Mouse (Mus musculus) hindbrain, postnatal 0 days (tissue): ENCODE results near the gene Slc12a7. TPM values are rescaled to one million over a fixed set of nuclear protein-coding genes. Genes with fewer than 3 reads are reported as not detected.
"Not testable (repeated sequence)": the region's sequence is repeated elsewhere in the genome, so short reads cannot be mapped to it uniquely, and the experiment has no call there.

Experiments used
- ATAC-seq: fragments of 200-750 bp; cut with Nextera tagmentation; 2 replicates; pipeline ENCODE4 v1.8.0; 2017; ENCODE audit warnings: mild to moderate bottlenecking, moderate TSS enrichment, moderate library complexity
- DNase-seq: peaks from one replicate; pipeline ENCODE4 v3.0.0-alpha.2; 2015; ENCODE audit warnings: low spot score
- H3K27ac ChIP-seq: fragments of 300-500 bp; sonication (generic); 2 replicates; pipeline ENCODE4 v1.5.1; 2014; ENCODE audit warnings: mild to moderate bottlenecking
- H3K27me3 ChIP-seq: fragments of 300-500 bp; sonication (generic); 2 replicates; pipeline ENCODE4 v1.6.1; 2014; ENCODE audit warnings: low read length, mixed read lengths; ENCODE audit not compliant: insufficient read depth
- H3K36me3 ChIP-seq: fragments of 300-500 bp; sonication (generic); 2 replicates; pipeline ENCODE4 v1.6.1; 2014; ENCODE audit warnings: low read length, mixed read lengths; ENCODE audit not compliant: insufficient read depth
- H3K4me1 ChIP-seq: fragments of 300-500 bp; sonication (generic); 2 replicates; pipeline ENCODE4 v1.6.1; 2014; ENCODE audit warnings: antibody characterized with exemption, low read length, mixed read lengths; ENCODE audit not compliant: insufficient read depth
- H3K4me2 ChIP-seq: fragments of 300-500 bp; sonication (generic); 2 replicates; pipeline ENCODE4 v1.6.1; 2014; ENCODE audit warnings: low read depth, mild to moderate bottlenecking, low read length, moderate library complexity, mixed read lengths
- H3K4me3 ChIP-seq: fragments of 300-500 bp; sonication (generic); 2 replicates; pipeline ENCODE4 v1.5.1; 2014; ENCODE audit warnings: low read length
- H3K9ac ChIP-seq: fragments of 300-500 bp; sonication (generic); replicated peaks from 2 replicates; pipeline ENCODE4 v1.6.1; 2014; ENCODE audit warnings: mild to moderate bottlenecking, low read length, moderate library complexity, mixed read lengths
- H3K9me3 ChIP-seq: fragments of 300-500 bp; sonication (generic); 2 replicates; pipeline ENCODE4 v1.6.1; 2016; ENCODE audit warnings: low read length, mixed read lengths
- CTCF ChIP-seq: IDR thresholded peaks from 2 replicates; pipeline ENCODE4 v1.5.1; 2016; ENCODE audit warnings: antibody characterized with exemption, control low read depth, low read depth
- WGBS: fragments of 180-500 bp; shearing (Covaris S2); extraction: QIAGEN DNeasy Blood & Tissue Kit; methylation state at CpG from one replicate; pipeline ENCODE4 v1.1.7; 2014; 5-methylcytosine and 5-hydroxymethylcytosine counted together
- polyA plus RNA-seq: library from polyadenylated mRNA; unstranded; fragments of >200 nt; fragmentation: Nextera tagmentation; extraction: Ambion mirVana; gene quantifications from 2 replicates; pipeline ENCODE4 v1.2.1, GENCODE M21; 2015
- total RNA-seq: library from RNA; depleted of rRNA; stranded (reverse); fragments of >200 nt; gene quantifications from 2 replicates; pipeline ENCODE4 v1.2.3, GENCODE M21; 2014

Slc12a7 gene
- total and polyA plus RNA-seq, 2 experiments from 2014 or later = 4.3 to 11.0 TPM

DNA sequence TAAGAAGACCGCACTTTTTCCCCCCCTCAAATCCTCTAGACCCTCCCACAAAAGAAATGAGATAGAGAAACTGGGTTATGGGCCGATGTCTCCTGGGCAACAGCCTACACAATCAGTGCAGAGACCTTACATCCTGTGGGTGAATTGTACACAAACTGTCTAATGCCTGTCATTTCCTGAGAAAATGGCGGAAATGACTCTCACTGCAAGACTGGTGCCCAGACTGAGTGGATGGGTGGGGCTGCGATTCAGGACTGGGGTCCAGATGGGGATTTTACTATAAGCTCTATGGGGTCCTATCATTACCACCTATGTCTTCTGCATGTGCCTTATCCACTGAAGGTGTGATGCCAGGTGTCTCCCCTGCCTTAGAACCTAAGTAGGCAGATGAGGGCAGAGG is 30.1 kb upstream of the Slc12a7 start:
- Histone ChIP-seq H3K4me1 (no peaks in the 10 kb centered on the region), H3K9ac (no peak overlapping the region), H3K4me3 (no peak overlapping the region), H3K4me2 (no peak overlapping the region), H3K36me3 (no peaks in the 10 kb centered on the region), H3K27ac (no peak overlapping the region), H3K27me3 (no peaks in the 10 kb centered on the region), H3K9me3 (no peaks in the 10 kb centered on the region)
- TF ChIP-seq CTCF = no peak
- 91% methylated on average over 4 of the region's 4 CpGs for WGBS
- ATAC-seq = no peak
- no peak for DNase-seq

DNA sequence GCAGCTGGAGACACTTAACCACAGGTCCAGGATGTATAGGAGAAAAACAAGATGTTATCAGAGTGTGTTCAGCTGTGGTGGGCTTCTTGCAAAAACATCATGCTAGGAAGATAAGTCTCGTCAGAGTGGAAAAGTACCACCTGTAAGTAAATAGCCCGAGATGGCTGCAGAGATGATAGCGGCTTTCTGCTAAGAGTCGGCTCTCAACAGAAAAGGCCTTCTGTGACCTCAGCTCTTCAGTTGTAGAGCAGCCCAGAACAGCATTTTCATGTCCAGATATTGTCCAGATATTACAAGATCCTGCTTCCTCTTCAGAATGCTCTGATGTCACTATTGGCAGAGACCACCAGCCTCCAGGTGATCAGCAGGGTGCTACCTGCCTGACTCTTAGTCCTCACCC is 29.4 kb upstream of the Slc12a7 start:
- not testable (repeated sequence) for H3K27me3 ChIP-seq, H3K4me2 ChIP-seq, DNase-seq, H3K4me1 ChIP-seq, H3K9me3 ChIP-seq, H3K9ac ChIP-seq, H3K36me3 ChIP-seq, H3K4me3 ChIP-seq, ATAC-seq, H3K27ac ChIP-seq
- 86% methylated on average over 4 of the region's 4 CpGs for WGBS

DNA sequence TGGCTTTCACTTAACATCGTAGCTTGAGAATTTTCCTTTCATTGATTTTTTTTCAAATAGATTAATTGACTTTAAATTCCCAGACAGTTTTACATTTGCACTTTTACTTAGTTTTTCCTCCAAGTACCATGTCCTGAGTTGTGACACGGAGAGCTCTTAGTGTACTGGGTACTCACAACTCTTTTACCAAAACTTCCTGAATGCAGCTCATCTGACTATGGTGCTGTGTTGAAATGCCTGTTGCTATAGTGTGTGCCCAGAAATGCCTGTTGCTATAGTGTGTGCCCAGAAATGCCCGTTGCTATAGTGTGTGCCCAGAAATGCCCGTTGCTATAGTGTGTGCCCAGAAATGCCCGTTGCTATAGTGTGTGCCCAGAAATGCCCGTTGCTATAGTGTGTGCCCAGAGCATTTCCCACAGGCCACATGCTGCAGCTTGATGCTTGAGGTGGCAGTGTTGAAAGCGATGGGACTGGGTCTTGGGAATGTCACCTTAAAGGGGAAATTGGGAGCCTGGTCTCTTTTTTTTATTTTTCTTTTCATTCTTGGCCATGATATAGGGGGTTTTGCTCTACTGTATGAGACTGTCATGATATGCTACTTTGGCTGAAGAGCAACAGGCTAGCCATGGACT is 28.1 kb upstream of the Slc12a7 start, which contains the start of gene Slc6a19:
Slc6a19 (minus strand) TSS at position 172 of the 632 bp plus-strand sequence.
- Histone ChIP-seq H3K4me1 (no peaks in the 10 kb centered on the region), H3K9ac (no peak within 1 kb of the TSS), H3K4me3 (no peak within 1 kb of the TSS), H3K36me3 (no peaks in the 10 kb centered on the region), H3K27ac (no peak within 1 kb of the TSS), H3K27me3 (no peaks in the 10 kb centered on the region), H3K9me3 (no peaks in the 10 kb centered on the region), H3K4me2 (no peak within 1 kb of the TSS)
- no peak for TF ChIP-seq CTCF
- ATAC-seq (no peak; the same call in 1 of the 2 replicates), DNase-seq (peak; percentile 20)
- WGBS = 39% methylated on average over 7 of the region's 7 CpGs

DNA sequence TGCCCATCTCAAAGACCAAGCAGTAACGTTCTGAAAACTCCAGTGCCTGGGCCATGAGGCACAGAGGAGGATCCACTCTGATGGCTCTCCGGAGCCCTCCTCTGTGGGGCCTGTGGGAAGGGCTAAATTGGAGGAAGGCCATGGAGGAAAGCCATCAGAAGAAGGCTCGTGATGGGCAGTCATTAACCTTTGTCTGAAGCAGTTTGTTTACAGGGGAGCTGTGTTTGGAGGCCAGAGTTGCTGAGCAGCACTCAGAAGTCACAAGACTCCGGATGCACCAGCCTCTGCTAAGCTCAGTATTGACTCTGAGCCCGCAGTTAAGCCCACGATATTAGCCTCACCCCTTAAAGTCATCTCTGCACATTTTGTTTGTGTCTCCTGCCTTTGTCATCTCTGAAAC is 23.4 kb upstream of the Slc12a7 start:
- no peak for TF ChIP-seq CTCF
- Histone ChIP-seq H3K27ac (no peak overlapping the region), H3K9ac (no peak overlapping the region), H3K4me1 (no peaks in the 10 kb centered on the region), H3K27me3 (no peaks in the 10 kb centered on the region), H3K4me3 (no peak overlapping the region), H3K4me2 (no peak overlapping the region), H3K36me3 (no peaks in the 10 kb centered on the region), H3K9me3 (no peaks in the 10 kb centered on the region)
- DNase-seq (no peak), ATAC-seq (peak; percentile 39; the same call in 1 of the 2 replicates)
- WGBS = 58% methylated on average over 6 of the region's 6 CpGs

DNA sequence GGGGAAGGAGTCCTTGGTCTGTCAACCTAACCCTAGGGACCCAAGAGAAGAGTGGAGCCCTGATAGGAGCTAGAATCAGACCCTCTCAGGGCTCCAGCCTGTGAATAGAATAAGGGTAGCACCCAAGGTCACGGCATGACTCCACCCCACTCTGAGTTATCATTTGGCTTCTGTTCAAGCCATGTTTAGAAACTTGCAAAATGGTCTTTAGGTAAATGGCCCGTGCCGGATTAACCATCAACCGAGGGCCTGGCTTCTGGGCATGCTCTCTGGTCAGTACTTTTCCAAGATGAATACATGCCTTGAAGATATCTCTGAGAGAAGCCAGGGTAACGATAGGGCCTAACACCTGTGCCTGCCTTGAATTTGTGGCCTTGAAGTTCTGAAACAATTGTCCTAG is 21.7 kb upstream of the Slc12a7 start:
- Histone ChIP-seq H3K9me3 (no peaks in the 10 kb centered on the region), H3K27ac (no peak overlapping the region), H3K4me1 (no peaks in the 10 kb centered on the region), H3K9ac (no peak overlapping the region), H3K4me2 (no peak overlapping the region), H3K36me3 (no peaks in the 10 kb centered on the region), H3K27me3 (no peaks in the 10 kb centered on the region), H3K4me3 (no peak overlapping the region)
- TF ChIP-seq CTCF = no peak
- no peak for ATAC-seq
- DNase-seq = no peak
- WGBS = 96% methylated on average over 5 of the region's 5 CpGs

DNA sequence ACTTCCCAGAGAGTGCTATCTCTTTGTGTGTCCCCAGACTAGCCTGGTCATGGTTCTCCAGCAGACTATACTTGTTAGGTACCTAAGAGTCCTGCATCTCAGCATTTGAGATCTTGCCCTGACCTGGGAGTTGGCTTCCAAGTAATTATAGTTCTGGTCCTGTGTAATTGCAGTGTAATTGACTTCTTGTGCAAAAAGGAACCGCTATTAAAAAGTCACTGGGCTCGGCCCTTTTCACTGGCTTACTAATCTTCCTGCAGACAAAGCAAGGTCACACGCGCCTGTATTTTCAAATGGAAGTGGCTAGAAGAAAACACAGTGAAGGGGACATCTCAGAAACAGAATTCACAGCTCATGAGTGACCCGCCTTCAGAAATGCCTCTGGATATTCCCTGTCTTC is 21.1 kb upstream of the Slc12a7 start:
- no peaks in the 10 kb centered on the region for H3K9me3 ChIP-seq
- no peaks in the 10 kb centered on the region for H3K4me1 ChIP-seq
- H3K27ac ChIP-seq = no peak overlapping the region
- no peak overlapping the region for H3K4me3 ChIP-seq
- 86% methylated on average over 5 of the region's 5 CpGs for WGBS
- no peak overlapping the region for H3K4me2 ChIP-seq
- TF ChIP-seq CTCF = no peak
- ATAC-seq (no peak), DNase-seq (no peak)
- no peaks in the 10 kb centered on the region for H3K36me3 ChIP-seq
- no peaks in the 10 kb centered on the region for H3K27me3 ChIP-seq
- no peak overlapping the region for H3K9ac ChIP-seq

DNA sequence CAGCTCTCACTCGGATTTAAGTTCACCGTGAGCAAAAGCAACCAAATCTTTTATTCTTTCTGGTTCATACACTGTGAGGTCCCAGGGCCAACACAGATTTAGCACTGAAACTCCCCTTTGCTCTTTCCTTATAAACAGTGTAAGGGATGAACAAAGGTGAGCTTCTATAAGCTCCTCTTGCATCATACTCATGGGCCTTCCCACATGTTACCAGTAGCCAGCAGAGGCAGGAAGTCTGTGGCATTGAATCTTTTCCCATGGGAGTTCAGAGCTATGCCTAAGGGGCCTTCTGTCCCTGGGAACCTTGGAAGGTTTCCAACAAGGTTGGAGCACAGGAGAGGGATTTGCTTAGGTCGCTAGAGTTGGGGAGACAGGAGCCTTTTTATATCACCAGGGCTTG is 20.7 kb upstream of the Slc12a7 start:
- H3K4me2 ChIP-seq = no peak overlapping the region
- H3K27me3 ChIP-seq = no peaks in the 10 kb centered on the region
- H3K36me3 ChIP-seq = no peaks in the 10 kb centered on the region
- DNase-seq (no peak), ATAC-seq (no peak)
- no peak overlapping the region for H3K4me3 ChIP-seq
- H3K4me1 ChIP-seq = no peaks in the 10 kb centered on the region
- WGBS = 75% methylated on average over 3 of the region's 3 CpGs
- no peaks in the 10 kb centered on the region for H3K9me3 ChIP-seq
- H3K9ac ChIP-seq = no peak overlapping the region
- no peak overlapping the region for H3K27ac ChIP-seq
- TF ChIP-seq CTCF = no peak
